Mouse (Mus musculus) layer of hippocampus, adult 8-10 months (tissue): ENCODE data around the gene 5730480H06Rik. TPM values are rescaled to one million over a fixed set of nuclear protein-coding genes. Genes with fewer than 3 reads are reported as not detected.

ENCODE experiments used
- DNase-seq, 2 experiments: peaks; one replicate each; pipeline ENCODE4 v3.0.0; 2022; ENCODE audit warnings: low spot score in 2 of 2
- total RNA-seq, 4 experiments: library from RNA; stranded (reverse); gene quantifications; 2 replicates each; pipeline ENCODE4 v1.2.4; 2022

The 5730480H06Rik gene
- total RNA-seq, 4 experiments from 2014 or later = 18.0 to 22.2 (median 19.8) TPM

DNA sequence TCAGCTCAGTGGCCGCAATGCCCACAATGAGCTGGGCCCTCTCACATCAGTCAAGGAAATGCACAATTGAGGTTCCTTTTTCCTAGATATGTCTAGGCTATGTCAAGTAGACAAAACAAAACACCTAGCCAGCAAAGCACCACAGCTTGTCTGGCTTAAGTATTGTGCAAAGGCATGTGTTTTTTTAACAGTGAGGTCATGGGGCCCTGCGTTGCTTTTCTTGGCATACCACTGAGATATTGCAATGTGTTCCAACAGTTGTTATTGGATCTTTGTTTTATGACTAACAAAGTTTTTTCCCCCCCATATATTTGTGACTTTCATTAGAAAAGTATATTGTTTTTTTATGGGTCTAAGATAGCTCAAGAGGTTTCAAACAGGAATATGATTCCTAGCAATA lies 92.0 kb downstream of the 5730480H06Rik start:
- DNase-seq = no peak

DNA sequence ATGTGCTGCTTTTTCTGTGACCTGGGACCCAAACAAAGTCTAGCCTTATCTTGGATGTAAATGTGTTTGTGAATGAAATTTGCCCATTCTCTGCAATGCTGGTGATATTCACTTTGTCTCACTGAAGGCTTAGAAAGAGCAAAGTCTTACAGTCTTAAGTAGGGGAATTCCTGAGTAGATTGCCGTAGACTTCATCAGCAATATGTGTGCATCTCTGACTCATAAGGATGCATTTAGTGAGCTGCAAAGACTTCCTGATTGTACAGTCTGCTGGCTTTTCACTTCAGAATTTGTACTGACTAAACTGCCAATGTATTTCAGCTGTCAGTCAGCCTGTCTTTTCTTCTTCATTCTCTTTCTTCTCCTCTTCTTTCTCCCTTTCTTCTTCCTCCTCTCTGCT lies 94.2 kb downstream of the 5730480H06Rik start:
- no peak for DNase-seq

DNA sequence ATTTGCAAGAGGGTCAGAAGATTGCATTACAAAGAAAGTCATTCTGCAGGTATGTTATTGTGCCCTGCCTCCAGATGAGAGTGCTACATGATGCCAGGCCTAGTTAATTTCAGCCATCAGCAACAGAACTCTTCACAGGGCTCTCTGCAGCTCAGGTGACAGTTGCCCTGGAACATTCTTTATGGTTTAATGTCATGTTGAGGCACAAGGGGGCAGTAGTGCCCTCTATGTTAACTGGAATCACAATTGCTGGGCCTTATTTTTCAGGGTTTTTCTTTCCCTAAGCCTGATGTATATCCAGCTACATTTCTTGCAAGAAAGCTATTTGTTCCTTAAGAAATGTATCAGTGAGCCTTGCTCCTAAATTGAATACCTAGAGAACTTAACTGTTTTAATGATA lies 102.7 kb downstream of the 5730480H06Rik start:
- DNase-seq = peak in 1 of 2 experiments; percentile 42

DNA sequence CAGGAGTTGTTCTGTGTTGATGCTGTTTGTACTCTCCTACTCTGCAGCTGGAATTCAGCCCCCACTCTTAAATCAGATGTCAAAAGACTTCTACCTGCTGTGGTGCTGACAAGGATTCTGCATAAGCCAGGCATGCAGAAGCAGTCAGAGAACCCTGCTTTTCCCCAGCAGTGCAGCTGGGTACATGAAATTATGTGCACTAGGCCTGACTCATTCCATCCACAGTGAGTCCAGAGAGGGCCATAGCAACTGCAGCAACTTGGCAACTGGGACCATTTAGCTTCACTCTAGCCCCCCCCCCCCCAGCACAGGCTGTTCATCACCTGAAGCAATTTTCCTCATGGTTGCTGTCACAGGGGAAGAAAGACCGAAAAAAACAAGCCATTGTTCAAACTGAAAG lies 121.1 kb downstream of the 5730480H06Rik start:
- DNase-seq = no peak

DNA sequence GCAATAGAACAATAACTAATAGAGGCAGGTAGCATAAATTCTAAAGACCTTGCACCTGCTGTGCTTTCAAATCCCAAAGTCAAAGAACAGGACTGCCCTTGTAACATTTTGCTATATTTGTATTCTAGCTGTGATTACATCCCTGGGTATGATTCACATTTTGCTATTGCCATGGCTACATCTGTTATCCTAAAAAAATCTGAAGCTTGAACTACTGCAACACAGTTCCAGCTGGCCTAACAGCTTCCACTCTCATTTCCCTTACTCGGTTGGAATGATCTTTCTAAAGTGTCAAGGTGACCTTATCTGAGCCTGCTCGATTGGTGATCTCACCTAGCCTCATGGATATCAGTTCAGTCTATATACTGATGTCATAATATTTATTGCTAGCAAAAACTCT lies 132.5 kb downstream of the 5730480H06Rik start:
- peak in 1 of 2 experiments; percentile 15 for DNase-seq
